8 mouse cellular contexts compared by ENCODE assay signal in the genomic region with DNA sequence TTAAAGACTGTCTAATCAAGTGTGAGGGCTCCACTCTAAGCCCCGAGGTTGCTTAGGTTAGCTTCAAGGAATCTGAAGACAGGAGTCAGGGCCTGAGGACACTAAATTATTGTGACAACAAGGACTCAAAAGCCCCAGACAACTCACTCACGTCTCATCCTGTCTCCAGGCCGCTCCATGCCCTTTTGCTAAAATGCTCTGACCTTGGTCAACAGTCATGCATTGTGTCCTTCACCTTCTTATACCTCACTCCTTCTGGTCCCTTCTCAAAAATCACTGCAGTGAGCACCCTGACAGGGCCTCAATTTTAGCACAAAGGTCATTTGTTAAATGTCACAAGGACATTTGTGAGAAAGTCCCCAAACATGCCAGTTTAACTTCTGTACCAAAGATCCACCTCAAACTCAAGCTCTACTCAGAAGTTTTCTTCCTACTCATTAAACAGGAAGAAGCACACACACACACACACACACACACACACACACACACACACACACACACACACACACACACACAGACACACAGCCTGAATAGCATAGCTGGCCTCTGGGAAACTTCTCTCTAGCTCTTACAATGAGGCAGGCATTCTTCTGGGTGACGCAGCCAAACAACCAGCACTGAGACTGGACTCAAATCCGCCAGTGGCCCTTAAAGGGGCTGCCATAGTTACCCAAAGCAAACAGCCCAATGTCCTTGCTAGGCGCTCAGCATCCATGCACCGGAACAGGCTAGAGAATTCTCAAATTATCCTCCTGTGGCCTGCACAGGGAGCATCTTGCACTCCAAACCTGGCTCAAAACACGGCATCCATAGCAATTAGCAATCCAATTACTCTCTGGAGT.
DNase-seq lines count a peak whose midpoint lies in the region; ATAC-seq and TF ChIP-seq lines count a peak whose summit lies in the region.
"Had no signal": no experiment of that assay in that cellular context is flagged by ENCODE, and none has a peak within 500 bp of the region (broad histone marks: within the 10 kb centered on the region; RNA-seq: fewer than 3 reads in every experiment).

No protein-coding gene starts in this region.

- no peak overlapping the region for H3K4me3 ChIP-seq in layer of hippocampus, adult 2 months
- no peak overlapping the region for H3K4me3 ChIP-seq in forebrain, embryonic 13.5 days
- H3K4me3 ChIP-seq in hindbrain, postnatal 0 days (ENCODE audit: low read length), result no peak overlapping the region
- no peak overlapping the region for H3K4me3 ChIP-seq in olfactory bulb, adult 2 months (ENCODE audit: insufficient read depth, low read depth, low read length)

- H3K9me3 ChIP-seq in forebrain, embryonic 13.5 days (replicated peaks), result no peaks in the 10 kb centered on the region
- no peaks in the 10 kb centered on the region for H3K9me3 ChIP-seq in hindbrain, postnatal 0 days (ENCODE audit: low read length)

- H3K27ac ChIP-seq in layer of hippocampus, adult 2 months, result peak overlapping the region; percentile 56; the same call in 1 of the 2 replicates
- peak overlapping the region; percentile 54 for H3K27ac ChIP-seq in forebrain, embryonic 13.5 days
- peak overlapping the region; percentile 43; the same call in 1 of the 2 replicates for H3K27ac ChIP-seq in hindbrain, postnatal 0 days
- peak overlapping the region; percentile 31; the same call in 1 of the 2 replicates for H3K27ac ChIP-seq in olfactory bulb, adult 2 months (ENCODE audit: insufficient read depth, low read depth, low read length)

- DNase-seq in layer of hippocampus, adult 2 months (ENCODE audit: low spot score in 2 of 2), result no peak
- no peak for DNase-seq in layer of hippocampus, adult 9-11 months
- DNase-seq in hindbrain, postnatal 0 days (ENCODE audit: low spot score), result peak; percentile 62
- DNase-seq in cerebellum, adult 8-10 months, result no peak
- DNase-seq in kidney, postnatal 14 days, result no peak

- WGBS in forebrain, embryonic 13.5 days, result 28% methylated on average over 8 of the region's 8 CpGs
- 43% methylated on average over 8 of the region's 8 CpGs for WGBS in hindbrain, postnatal 0 days
- WGBS in olfactory bulb, adult 2 months, result 71% methylated on average over 8 of the region's 8 CpGs

- no peak overlapping the region for H3K9ac ChIP-seq in forebrain, embryonic 13.5 days
- no peak overlapping the region for H3K9ac ChIP-seq in hindbrain, postnatal 0 days (replicated peaks; ENCODE audit: low read length)

- no peak for TF ChIP-seq CTCF in layer of hippocampus, adult 2 months (conservative IDR thresholded peaks at IDR 0.05)
- TF ChIP-seq CTCF in hindbrain, postnatal 0 days (IDR thresholded peaks at IDR 0.05; ENCODE audit: low read depth), result no peak
- TF ChIP-seq CTCF in olfactory bulb, adult 2 months (IDR thresholded peaks at IDR 0.05; ENCODE audit: insufficient read depth, low read depth, low read length), result no peak

- peaks cover 94% of the 10 kb centered on the region for H3K4me1 ChIP-seq in forebrain, embryonic 13.5 days
- peaks cover 40% of the 10 kb centered on the region for H3K4me1 ChIP-seq in hindbrain, postnatal 0 days (ENCODE audit: insufficient read depth, low read length)
- peaks cover 35% of the 10 kb centered on the region for H3K4me1 ChIP-seq in olfactory bulb, adult 2 months (ENCODE audit: control insufficient read depth, insufficient read depth, low read length)

- TF ChIP-seq POLR2A in olfactory bulb, adult 2 months (IDR thresholded peaks at IDR 0.05; ENCODE audit: insufficient read depth, low read depth, low read length), result no peak

- no peak overlapping the region for H3K4me2 ChIP-seq in forebrain, embryonic 13.5 days
- H3K4me2 ChIP-seq in hindbrain, postnatal 0 days (ENCODE audit: low read depth, low read length), result no peak overlapping the region

- peak; percentile 29; the same call in 1 of the 2 replicates for ATAC-seq in forebrain, embryonic 13.5 days
- ATAC-seq in hindbrain, postnatal 0 days, result peak; percentile 58; the same call in 1 of the 2 replicates
- ATAC-seq: Patski had no signal

- H3K27me3 ChIP-seq in forebrain, embryonic 13.5 days, result no peaks in the 10 kb centered on the region
- H3K27me3 ChIP-seq in hindbrain, postnatal 0 days (ENCODE audit: insufficient read depth, low read length), result no peaks in the 10 kb centered on the region
- H3K27me3 ChIP-seq: Patski had no signal

- H3K36me3 ChIP-seq in forebrain, embryonic 13.5 days (ENCODE audit: poor library complexity, severe bottlenecking), result no peaks in the 10 kb centered on the region
- no peaks in the 10 kb centered on the region for H3K36me3 ChIP-seq in hindbrain, postnatal 0 days (ENCODE audit: insufficient read depth, low read length)
